Mouse (Mus musculus): Measurements from ENCODE around the gene Zfp978.
"Not testable (repeated sequence)": the region's sequence is repeated elsewhere in the genome, so short reads cannot be mapped to it uniquely, and the experiment has no call there.

DNA sequence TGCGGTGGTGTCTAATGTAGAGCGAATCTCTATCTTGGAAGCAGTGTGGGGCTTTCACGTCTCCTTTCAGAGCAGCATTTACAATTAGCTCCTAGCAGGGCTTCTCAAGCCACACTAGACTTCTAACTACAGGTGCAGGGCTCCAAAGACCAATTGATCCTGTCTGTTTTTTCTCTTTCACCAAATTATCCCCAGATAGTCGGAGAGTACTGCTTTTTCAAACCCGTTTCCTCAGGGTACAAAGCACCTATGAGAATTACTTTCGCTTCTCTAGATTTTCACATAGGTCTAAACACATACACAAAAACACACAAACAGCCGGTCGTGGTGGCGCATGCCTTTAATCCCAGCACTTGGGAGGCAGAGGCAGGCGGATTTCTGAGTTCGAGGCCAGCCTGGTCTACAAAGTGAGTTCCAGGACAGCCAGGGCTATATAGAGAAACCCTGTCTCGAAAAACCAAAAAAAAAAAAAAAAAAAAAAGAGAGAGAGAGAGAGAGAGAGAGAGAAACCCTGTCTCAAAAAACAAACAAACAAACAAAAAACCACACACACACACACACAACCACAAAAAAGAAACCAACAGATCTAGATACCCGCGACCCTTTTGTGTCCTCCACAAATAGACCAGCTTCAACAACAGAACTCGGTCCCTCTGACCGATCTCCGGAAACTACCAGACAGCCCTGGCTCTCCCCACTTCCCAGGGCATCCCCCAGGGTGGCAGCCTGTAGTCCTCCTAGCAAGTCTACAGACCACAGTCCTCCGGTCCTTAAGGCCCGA, 12.0 kb upstream of the Zfp978 start:
- TF ChIP-seq CTCF, EP300 (IDR thresholded peaks at IDR 0.05; ENCODE audit: low read depth): not testable (repeated sequence)
